15 mouse cellular contexts compared by ENCODE assay signal in the genomic region with DNA sequence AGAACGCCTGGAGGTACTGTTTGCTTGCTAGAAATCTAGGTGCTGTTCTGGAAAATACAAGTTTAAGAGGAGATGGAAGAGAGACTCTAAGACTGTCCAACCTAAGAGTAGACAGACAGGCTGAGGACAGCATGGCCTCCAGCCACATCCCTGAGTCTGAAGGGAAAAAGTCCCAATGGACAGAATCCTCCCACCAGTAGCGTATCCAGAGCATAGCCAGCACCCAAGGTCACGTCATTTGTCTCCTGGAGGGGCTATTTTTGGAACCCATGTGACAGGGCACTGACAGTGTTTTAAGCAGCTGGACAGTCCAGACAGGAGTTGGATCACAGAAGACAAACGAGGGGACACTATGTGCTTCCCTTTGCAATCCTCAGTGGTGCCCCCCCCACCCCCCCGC. TPM values are rescaled to one million over a fixed set of nuclear protein-coding genes. Genes with fewer than 3 reads are reported as not detected.
DNase-seq lines count a peak whose midpoint lies in the region; ATAC-seq and TF ChIP-seq lines count a peak whose summit lies in the region.
"Had no signal": no experiment of that assay in that cellular context is flagged by ENCODE, and none has a peak within 500 bp of the region (broad histone marks: within the 10 kb centered on the region; RNA-seq: fewer than 3 reads in every experiment).

No protein-coding gene starts in this region.

- no peaks in the 10 kb centered on the region for H3K4me1 ChIP-seq in kidney, adult 2 months (ENCODE audit: control insufficient read depth, insufficient read depth, low read length)
- H3K4me1 ChIP-seq in heart, embryonic 13.5 days: peaks cover 19% of the 10 kb centered on the region
- no peaks in the 10 kb centered on the region for H3K4me1 ChIP-seq in intestine, embryonic 16.5 days (ENCODE audit: control insufficient read depth, insufficient read depth, low read length)
- H3K4me1 ChIP-seq: embryonic facial prominence, embryonic 12.5 days had no signal

- DNase-seq in kidney, adult 2 months: peak; percentile 3
- no peak for DNase-seq in kidney, postnatal 10 days
- peak; percentile 34 to 46 for DNase-seq in gastrocnemius, adult 8-10 months (ENCODE audit: low spot score in 2 of 2)
- DNase-seq in lung, postnatal 10 days: peak; percentile 64
- DNase-seq in right cerebral cortex, adult 2 months (ENCODE audit: low spot score in 2 of 2): no peak
- no peak for DNase-seq in left cerebral cortex, postnatal 10 days (ENCODE audit: extremely low spot score in 1 of 2, low spot score in 2 of 2)
- DNase-seq: cerebellum, postnatal 14 days; kidney, postnatal 25 days; layer of hippocampus, postnatal 36 days; liver; right cerebral cortex, adult 18-20 months had no signal

- H3K4me2 ChIP-seq in heart, embryonic 13.5 days: no peak overlapping the region
- H3K4me2 ChIP-seq in intestine, embryonic 16.5 days (ENCODE audit: low read depth, low read length): no peak overlapping the region
- H3K4me2 ChIP-seq: embryonic facial prominence, embryonic 12.5 days had no signal

- peak; percentile 37; the same call in 1 of the 2 replicates for ATAC-seq in heart, embryonic 13.5 days (ENCODE audit: extremely low read depth, insufficient number of reproducible peaks, low FRiP score, low TSS enrichment)
- ATAC-seq in intestine, embryonic 16.5 days: no peak

- H3K4me3 ChIP-seq in kidney, adult 2 months (ENCODE audit: insufficient read depth, low read depth, low read length): no peak overlapping the region
- H3K4me3 ChIP-seq in heart, embryonic 13.5 days: no peak overlapping the region
- H3K4me3 ChIP-seq in intestine, embryonic 16.5 days (ENCODE audit: low read length): no peak overlapping the region
- H3K4me3 ChIP-seq: embryonic facial prominence, embryonic 12.5 days; forebrain, embryonic 10.5 days had no signal

- no peak overlapping the region for H3K27ac ChIP-seq in kidney, adult 2 months (ENCODE audit: insufficient read depth, low read depth, low read length)
- peak overlapping the region; percentile 68 for H3K27ac ChIP-seq in heart, embryonic 13.5 days (replicated peaks)
- no peak overlapping the region for H3K27ac ChIP-seq in intestine, embryonic 16.5 days (ENCODE audit: low read length)
- H3K27ac ChIP-seq: embryonic facial prominence, embryonic 12.5 days; forebrain, embryonic 10.5 days had no signal

- intact Hi-C loops in left cerebral cortex, postnatal 10 days (cut with DNase I): no loop called here

- no peaks in the 10 kb centered on the region for H3K36me3 ChIP-seq in kidney, adult 2 months (ENCODE audit: control insufficient read depth, insufficient read depth, low read length)
- no peaks in the 10 kb centered on the region for H3K36me3 ChIP-seq in heart, embryonic 13.5 days
- H3K36me3 ChIP-seq in intestine, embryonic 16.5 days (ENCODE audit: control insufficient read depth, insufficient read depth, low read length): no peaks in the 10 kb centered on the region
- H3K36me3 ChIP-seq: embryonic facial prominence, embryonic 12.5 days; forebrain, embryonic 10.5 days had no signal

- no peaks in the 10 kb centered on the region for H3K9me3 ChIP-seq in heart, embryonic 13.5 days
- no peaks in the 10 kb centered on the region for H3K9me3 ChIP-seq in intestine, embryonic 16.5 days (ENCODE audit: control insufficient read depth, low read length)
- H3K9me3 ChIP-seq: embryonic facial prominence, embryonic 12.5 days; forebrain, embryonic 10.5 days had no signal

- TF ChIP-seq CTCF in kidney, adult 2 months (conservative IDR thresholded peaks at IDR 0.05; ENCODE audit: insufficient read depth, insufficient read length, low read depth, low read length): no peak

- WGBS in kidney, adult 2 months: 69% methylated on average over 5 of the region's 5 CpGs
- 47% methylated on average over 5 of the region's 5 CpGs for WGBS in heart, embryonic 13.5 days
- 73% methylated on average over 5 of the region's 5 CpGs for WGBS in intestine, embryonic 16.5 days

- TF ChIP-seq POLR2A in kidney, adult 2 months (IDR thresholded peaks at IDR 0.05; ENCODE audit: low read depth, low read length): no peak

- H3K9ac ChIP-seq in heart, embryonic 13.5 days: no peak overlapping the region
- no peak overlapping the region for H3K9ac ChIP-seq in intestine, embryonic 16.5 days (ENCODE audit: low read depth, low read length)
- H3K9ac ChIP-seq: embryonic facial prominence, embryonic 12.5 days had no signal

- H3K27me3 ChIP-seq in kidney, adult 2 months (replicated peaks; ENCODE audit: control insufficient read depth, insufficient read depth, low read length): no peaks in the 10 kb centered on the region
- H3K27me3 ChIP-seq in heart, embryonic 13.5 days (replicated peaks): no peaks in the 10 kb centered on the region
- H3K27me3 ChIP-seq in intestine, embryonic 16.5 days (replicated peaks; ENCODE audit: control insufficient read depth, insufficient read depth, low read length): no peaks in the 10 kb centered on the region

RNA-seq across cellular contexts. Expression of gene Foxn3, which starts 46.3 kb away (rescaled TPM):
- 28.0 and 28.6 TPM in 2 replicates for polyA plus RNA-seq in kidney, adult 2 months (2012; rRNA removed)
- 100 to 1,000 TPM; 171 to 255 (median 210) TPM for total RNA-seq in gastrocnemius, adult 8-10 months (2022)
- polyA plus RNA-seq in heart, embryonic 13.5 days (2015; fragmentation: Nextera tagmentation; extraction: Ambion mirVana): 51.9 and 58.9 TPM in 2 replicates
- polyA plus RNA-seq in intestine, embryonic 16.5 days (2015; fragmentation: Nextera tagmentation; extraction: Ambion mirVana): 43.0 and 45.2 TPM in 2 replicates
- total RNA-seq in left cerebral cortex, postnatal 10 days (2021): 10 to 100 TPM; 50.7 to 65.1 TPM

Comparison
In these comparisons a context has a peak if more than half of its experiments do, and no peak if none do; other contexts are left out.
1. DNase-seq: peak in kidney, adult 2 months (single experiment), gastrocnemius, adult 8-10 months (2 of 2) and lung, postnatal 10 days (single experiment); none in kidney, postnatal 10 days (single experiment), right cerebral cortex, adult 2 months (0 of 2) and left cerebral cortex, postnatal 10 days (0 of 2).